Mouse (Mus musculus) natural killer cell, adult 2 months (primary cell): Measurements from ENCODE around the gene Arid4a.
"Not testable (repeated sequence)": the region's sequence is repeated elsewhere in the genome, so short reads cannot be mapped to it uniquely, and the experiment has no call there.

Experiments used
- DNase-seq, 2 experiments: peaks; one replicate each; pipeline ENCODE4 v3.0.0; 2022; ENCODE audit warnings: low spot score in 2 of 2

Gene Arid4a

GRCm38 (mm10) chr12:71053486-71053885 lies 37.7 kb downstream of the Arid4a start:
- DNase-seq = no peak

- no peak for DNase-seq
These were observed 39.7 kb downstream of the Arid4a start for GRCm38 (mm10) chr12:71055537-71055936.

- DNase-seq = no peak
These were observed 44.0 kb downstream of the Arid4a start for GRCm38 (mm10) chr12:71059741-71060140.

- no peak for DNase-seq
These were observed 54.1 kb downstream of the Arid4a start for GRCm38 (mm10) chr12:71069846-71070245.

GRCm38 (mm10) chr12:71072048-71072447 lies 56.3 kb downstream of the Arid4a start:
- DNase-seq = no peak

- peak in 1 of 2 experiments; percentile 19 for DNase-seq
These were observed 57.4 kb downstream of the Arid4a start for GRCm38 (mm10) chr12:71073113-71073730.

GRCm38 (mm10) chr12:71086331-71086730 lies 70.5 kb downstream of the Arid4a start:
- DNase-seq = no peak

GRCm38 (mm10) chr12:71104275-71104674 lies 88.5 kb downstream of the Arid4a start:
- not testable (repeated sequence) for DNase-seq

- no peak for DNase-seq
These were observed 91.5 kb downstream of the Arid4a start for GRCm38 (mm10) chr12:71107216-71107771.

GRCm38 (mm10) chr12:71111331-71111730 lies 95.5 kb downstream of the Arid4a start, which contains the start of gene Tomm20l:
Gene Tomm20l, plus strand, starts transcription at chr12:71111428.
- DNase-seq = peak in 1 of 2 experiments; percentile 12

- DNase-seq = no peak
These were observed 97.3 kb downstream of the Arid4a start for GRCm38 (mm10) chr12:71113074-71113473.

GRCm38 (mm10) chr12:71113675-71114288 lies 98.0 kb downstream of the Arid4a start:
- peak; percentile 38 to 74 for DNase-seq

GRCm38 (mm10) chr12:71116411-71116810 lies 100.6 kb downstream of the Arid4a start:
- DNase-seq = no peak

- no peak for DNase-seq
These were observed 106.9 kb downstream of the Arid4a start for GRCm38 (mm10) chr12:71122731-71123130.

- DNase-seq = no peak
These were observed 107.5 kb downstream of the Arid4a start for GRCm38 (mm10) chr12:71123286-71123685.

- DNase-seq = no peak
These were observed 119.8 kb downstream of the Arid4a start for GRCm38 (mm10) chr12:71135581-71135980.

- DNase-seq = peak; percentile 86 to 89
These were observed 120.6 kb downstream of the Arid4a start, which contains the start of the genes Timm9 and 2700049A03Rik for GRCm38 (mm10) chr12:71136130-71136973. Gene Timm9, minus strand, starts transcription at chr12:71136684. Gene 2700049A03Rik, plus strand, starts transcription at chr12:71136848.

GRCm38 (mm10) chr12:71136974-71137491 lies 121.2 kb downstream of the Arid4a start:
- DNase-seq = peak; percentile 82 to 84

GRCm38 (mm10) chr12:71137686-71138085 lies 121.9 kb downstream of the Arid4a start:
- DNase-seq = no peak

- peak; percentile 9 to 31 for DNase-seq
These were observed 123.6 kb downstream of the Arid4a start for GRCm38 (mm10) chr12:71139258-71139828.

GRCm38 (mm10) chr12:71141189-71141588 lies 125.4 kb downstream of the Arid4a start:
- DNase-seq = no peak
